Mouse (Mus musculus): Measurements from ENCODE around the gene Grem2.

DNA sequence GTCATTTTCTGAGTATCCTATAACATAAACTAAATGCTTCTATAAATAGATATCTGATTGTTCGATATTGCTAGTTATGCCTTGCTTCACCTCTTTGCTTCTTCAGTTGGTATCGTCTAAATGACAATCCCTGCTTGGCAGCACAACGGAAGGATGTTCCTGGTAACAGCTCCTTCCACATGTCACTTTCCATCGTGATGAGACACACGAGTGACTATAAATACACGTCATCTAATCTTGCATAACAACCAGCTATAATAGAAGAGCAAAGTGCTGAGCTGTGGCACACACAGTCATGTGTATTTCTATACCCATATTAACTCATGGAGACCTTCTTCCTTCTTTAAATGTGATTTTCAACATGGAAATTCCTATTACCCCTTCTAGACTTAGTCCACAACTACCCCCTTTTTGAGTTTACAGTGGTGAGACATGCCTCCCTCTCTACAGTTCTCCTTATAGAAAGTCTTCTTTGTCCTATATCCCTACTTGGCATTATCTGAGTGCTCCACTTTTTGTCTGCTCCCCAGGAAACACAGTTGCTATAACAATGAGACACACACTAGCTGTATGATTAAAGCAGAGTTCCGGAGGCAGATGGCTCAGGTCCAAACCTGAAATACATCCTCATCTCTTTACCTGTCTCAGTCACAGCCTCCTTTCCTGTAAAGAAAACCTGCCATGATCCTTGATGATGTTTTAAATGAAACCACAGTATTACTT, 8.0 kb upstream of the Grem2 start:
- no peak for TF ChIP-seq POLR2A (IDR thresholded peaks at IDR 0.05; ENCODE audit: borderline replicate concordance, control insufficient read depth, low read depth, low read length)
- no peak for TF ChIP-seq CTCF (IDR thresholded peaks at IDR 0.05; ENCODE audit: control insufficient read depth, insufficient read depth, low read length)
